ENCODE assay signal across 19 mouse cellular contexts in the genomic region with DNA sequence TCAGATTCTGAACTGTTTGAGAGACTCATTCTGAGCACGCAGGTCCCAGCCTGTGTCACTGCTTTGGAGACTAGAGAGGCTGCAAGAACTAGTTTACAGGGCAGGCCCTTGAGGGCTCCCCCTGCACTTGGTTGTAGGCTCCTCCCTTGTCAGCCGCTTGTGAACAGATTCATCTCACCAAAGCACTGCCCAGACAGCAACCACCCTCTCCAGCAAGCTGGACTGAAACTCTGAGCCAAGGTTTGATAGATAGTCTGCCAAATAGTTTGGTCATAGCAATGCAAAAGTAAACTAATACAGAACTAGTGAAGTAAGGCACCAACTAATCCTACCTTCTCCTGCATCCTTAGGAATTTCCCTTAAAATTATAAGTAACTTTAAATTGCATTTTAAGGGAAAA. TPM values are rescaled to one million over a fixed set of nuclear protein-coding genes. Genes with fewer than 3 reads are reported as not detected.
DNase-seq lines count a peak whose midpoint lies in the region; ATAC-seq and TF ChIP-seq lines count a peak whose summit lies in the region.
"Had no signal": no experiment of that assay in that cellular context is flagged by ENCODE, and none has a peak within 500 bp of the region (broad histone marks: within the 10 kb centered on the region; RNA-seq: fewer than 3 reads in every experiment).

No protein-coding gene starts in this region.

- TF ChIP-seq CTCF in forebrain, postnatal 0 days (IDR thresholded peaks at IDR 0.05; ENCODE audit: low read depth), result no peak

- 75% methylated on average over 2 of the region's 2 CpGs for WGBS in forebrain, postnatal 0 days
- 77% methylated on average over 2 of the region's 2 CpGs for WGBS in midbrain, embryonic 10.5 days

- no peaks in the 10 kb centered on the region for H3K9me3 ChIP-seq in forebrain, postnatal 0 days (ENCODE audit: low read length)
- H3K9me3 ChIP-seq in midbrain, embryonic 10.5 days (replicated peaks), result no peaks in the 10 kb centered on the region
- H3K9me3 ChIP-seq: embryonic facial prominence, embryonic 10.5 days; forebrain, embryonic 13.5 days; heart, embryonic 13.5 days; hindbrain, embryonic 13.5 days had no signal

- H3K36me3 ChIP-seq in forebrain, postnatal 0 days (ENCODE audit: insufficient read depth), result peaks cover 21% of the 10 kb centered on the region
- peaks cover 9% of the 10 kb centered on the region; the same call in 1 of the 2 replicates for H3K36me3 ChIP-seq in midbrain, embryonic 10.5 days

- no peaks in the 10 kb centered on the region for H3K27me3 ChIP-seq in forebrain, postnatal 0 days (ENCODE audit: insufficient read depth, low read length)
- H3K27me3 ChIP-seq in midbrain, embryonic 10.5 days (ENCODE audit: low read depth, poor library complexity, severe bottlenecking), result no peaks in the 10 kb centered on the region
- H3K27me3 ChIP-seq: CH12.LX; forebrain, embryonic 13.5 days; heart, embryonic 13.5 days; hindbrain, embryonic 13.5 days had no signal

- no peak for ATAC-seq in forebrain, postnatal 0 days
- ATAC-seq: forebrain, embryonic 13.5 days had no signal

- no peak overlapping the region for H3K4me2 ChIP-seq in forebrain, postnatal 0 days (ENCODE audit: low read depth)
- H3K4me2 ChIP-seq: forebrain, embryonic 13.5 days; heart, embryonic 13.5 days; hindbrain, embryonic 13.5 days had no signal

- peak; percentile 30 for DNase-seq in kidney, adult 18-20 months
- no peak for DNase-seq in kidney, postnatal 14 days
- DNase-seq in NIH3T3 (ENCODE audit: low read depth), result peak; percentile 24
- peak; percentile 22 to 43 for DNase-seq in kidney, adult 8-10 months
- DNase-seq in kidney, postnatal 25 days, result peak; percentile 26 to 46
- DNase-seq in forebrain, postnatal 0 days, result no peak
- DNase-seq in midbrain, embryonic 10.5 days (ENCODE audit: low spot score), result no peak
- DNase-seq: adrenal gland, adult 8-10 months; cerebellum, adult 2 months; cerebellum, postnatal 10 days; gastrocnemius, adult 2 months; gastrocnemius, postnatal 36 days; heart, adult 11 months had no signal

- H3K27ac ChIP-seq in forebrain, postnatal 0 days (ENCODE audit: low read depth, low read length), result no peak overlapping the region
- no peak overlapping the region for H3K27ac ChIP-seq in midbrain, embryonic 10.5 days (replicated peaks)
- H3K27ac ChIP-seq: embryonic facial prominence, embryonic 10.5 days; forebrain, embryonic 13.5 days; gastrocnemius, adult 2 months; heart, embryonic 13.5 days; hindbrain, embryonic 13.5 days had no signal

- H3K4me1 ChIP-seq in forebrain, postnatal 0 days (ENCODE audit: insufficient read depth), result no peaks in the 10 kb centered on the region
- no peaks in the 10 kb centered on the region for H3K4me1 ChIP-seq in midbrain, embryonic 10.5 days
- H3K4me1 ChIP-seq: embryonic facial prominence, embryonic 10.5 days; forebrain, embryonic 13.5 days; heart, embryonic 13.5 days; hindbrain, embryonic 13.5 days had no signal

- no peak overlapping the region for H3K4me3 ChIP-seq in forebrain, postnatal 0 days (ENCODE audit: low read depth, low read length)
- no peak overlapping the region for H3K4me3 ChIP-seq in midbrain, embryonic 10.5 days
- H3K4me3 ChIP-seq: embryonic facial prominence, embryonic 10.5 days; forebrain, embryonic 13.5 days; gastrocnemius, adult 2 months; heart, embryonic 13.5 days; hindbrain, embryonic 13.5 days had no signal

- no peak overlapping the region for H3K9ac ChIP-seq in forebrain, postnatal 0 days
- H3K9ac ChIP-seq: forebrain, embryonic 13.5 days; heart, embryonic 13.5 days; hindbrain, embryonic 13.5 days had no signal

RNA-seq across cellular contexts. Expression of a gene that starts 13.7 kb away (rescaled TPM):
- total RNA-seq in forebrain, postnatal 0 days (2014; rRNA removed), result 7.9 and 9.9 TPM in 2 replicates
- polyA plus RNA-seq in forebrain, postnatal 0 days (2015; fragmentation: Nextera tagmentation; extraction: Ambion mirVana), result 0.19 TPM in 1 of 2 replicates, not detected in the other
- polyA plus RNA-seq in midbrain, embryonic 10.5 days (2016; fragmentation: Nextera tagmentation; extraction: Ambion mirVana), result 0.16 TPM in 1 of 2 replicates, not detected in the other

RNA-seq across cellular contexts. Expression of a gene that starts 44.5 kb away (rescaled TPM):
- total RNA-seq in forebrain, postnatal 0 days (2014; rRNA removed), result 2.4 and 3.9 TPM in 2 replicates
- polyA plus RNA-seq in forebrain, postnatal 0 days (2015; fragmentation: Nextera tagmentation; extraction: Ambion mirVana), result 1.5 and 2.3 TPM in 2 replicates
- polyA plus RNA-seq in midbrain, embryonic 10.5 days (2016; fragmentation: Nextera tagmentation; extraction: Ambion mirVana), result 0.09 and 0.11 TPM in 2 replicates
- total RNA-seq: CH12.LX; gastrocnemius, adult 2 months; gastrocnemius, postnatal 36 days; hematopoietic stem cell, adult 5-6 weeks had no signal
- polyA plus RNA-seq: embryonic facial prominence, embryonic 10.5 days had no signal

Comparison
In these comparisons a context has a peak if more than half of its experiments do, and no peak if none do; other contexts are left out.
1. DNase-seq: peak in kidney, adult 18-20 months (single experiment), NIH3T3 (single experiment), kidney, adult 8-10 months (2 of 2) and kidney, postnatal 25 days (2 of 2); none in kidney, postnatal 14 days (single experiment), forebrain, postnatal 0 days (single experiment) and midbrain, embryonic 10.5 days (single experiment).